Mouse (Mus musculus): ENCODE measurements at regions not wholly inside any gene's neighbourhood (a gene's known extent, or its start where the extent isn't known, plus 50 kb on each side); places are given as distances from the start of the nearest gene placed in this dataset.

DNA sequence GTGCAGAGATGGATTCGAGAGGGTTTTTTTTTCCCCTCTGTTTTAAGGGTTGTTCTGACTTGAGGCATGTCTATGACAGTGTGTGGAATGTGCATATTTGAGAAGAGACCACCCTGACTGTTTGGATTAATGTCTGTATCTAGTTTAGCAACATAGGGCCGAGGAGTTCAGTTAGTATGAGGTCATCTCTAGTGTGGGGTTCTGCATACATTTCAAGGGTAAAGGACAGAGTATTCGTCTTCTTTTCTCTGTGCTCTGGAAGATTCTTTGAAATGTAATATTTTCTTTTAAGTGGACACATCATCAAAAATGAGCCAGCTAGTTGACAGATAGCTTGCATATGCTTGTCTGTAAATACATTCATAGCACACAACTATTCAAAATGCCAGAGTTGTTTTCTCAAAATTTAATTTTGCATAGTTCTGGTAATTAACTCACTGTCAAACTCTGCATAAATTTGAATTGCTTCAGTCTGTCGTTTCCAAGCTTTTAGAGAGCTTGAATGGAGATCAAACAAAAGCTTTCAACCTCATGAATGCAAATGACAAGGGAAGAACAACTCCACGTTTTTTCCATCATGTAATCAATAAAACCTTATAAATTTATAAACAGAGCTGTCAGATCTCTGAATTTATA, 415.5 kb downstream of the Adamts20 start:
- no peak for DNase-seq (ENCODE audit: low spot score)

DNA sequence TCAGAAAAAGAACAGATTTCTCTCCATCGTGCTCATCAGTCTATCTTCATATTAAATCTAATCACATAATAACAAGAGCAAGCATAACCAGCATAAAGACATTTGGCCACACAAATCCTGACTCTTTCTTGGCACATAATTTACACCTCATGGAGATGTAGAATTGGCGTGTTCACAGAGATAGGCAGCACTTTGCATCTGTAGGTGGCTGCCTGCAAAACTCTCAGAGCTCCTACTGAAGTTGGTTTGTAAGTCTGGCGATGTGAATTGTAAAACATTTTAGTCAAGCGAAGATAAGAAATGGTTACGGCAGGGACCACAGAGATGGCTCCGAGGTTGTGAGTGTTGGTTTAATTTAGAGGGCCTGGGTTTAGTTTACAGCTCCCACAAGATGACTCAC, 419.0 kb downstream of the Adamts20 start:
- DNase-seq (ENCODE audit: low spot score), result no peak

DNA sequence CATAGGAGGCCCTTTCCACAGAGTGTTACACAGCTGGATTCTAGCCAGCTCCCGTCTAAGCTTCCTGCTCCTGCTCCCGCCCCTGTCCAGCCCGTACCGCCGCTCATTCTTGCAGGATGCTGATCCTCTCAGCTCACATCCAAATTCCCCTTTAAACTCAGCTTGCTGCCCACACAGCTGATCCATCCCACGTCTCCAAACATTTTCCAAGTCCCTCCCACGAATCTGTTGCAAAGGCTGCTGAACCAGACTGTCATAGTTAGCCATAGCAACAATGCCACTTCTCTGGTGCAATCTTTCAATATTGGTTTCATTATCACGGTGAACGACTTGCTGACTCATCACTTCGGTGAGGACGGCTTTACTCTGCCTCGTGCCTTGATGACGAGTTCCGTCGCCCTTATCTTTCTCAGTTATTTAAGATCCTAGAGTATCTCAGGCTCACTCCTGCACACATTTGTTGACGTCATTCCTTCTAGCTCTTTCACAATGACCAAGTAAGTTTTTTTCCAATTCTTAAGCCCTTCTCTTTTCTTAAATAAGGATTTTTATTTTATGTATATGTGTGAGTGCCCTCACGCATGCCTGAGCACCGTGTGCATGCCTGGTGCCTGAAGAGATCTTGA, 420.0 kb downstream of the Adamts20 start:
- peak; percentile 57 for DNase-seq (ENCODE audit: low spot score)

DNA sequence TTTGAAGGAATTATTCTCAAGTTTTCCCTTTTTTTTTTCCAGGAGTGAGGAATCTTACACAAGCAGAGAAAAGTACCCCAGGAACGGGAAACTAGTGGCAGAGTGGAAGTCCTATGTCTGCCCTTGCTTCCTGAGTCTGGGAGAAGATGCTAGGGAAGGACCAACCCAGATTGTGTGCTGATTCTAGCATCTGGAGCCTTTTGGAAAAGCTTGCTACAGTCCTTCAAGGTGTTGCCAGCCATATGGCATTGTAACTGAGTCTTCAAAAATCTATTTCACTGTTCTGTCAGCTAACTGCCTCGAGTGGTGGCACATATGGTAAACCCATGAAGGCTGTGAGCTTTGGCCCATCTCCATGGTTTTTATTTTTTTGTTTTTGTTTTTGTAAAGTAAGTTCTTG, 432.3 kb downstream of the Adamts20 start:
- peak; percentile 41 for DNase-seq (ENCODE audit: low spot score)

DNA sequence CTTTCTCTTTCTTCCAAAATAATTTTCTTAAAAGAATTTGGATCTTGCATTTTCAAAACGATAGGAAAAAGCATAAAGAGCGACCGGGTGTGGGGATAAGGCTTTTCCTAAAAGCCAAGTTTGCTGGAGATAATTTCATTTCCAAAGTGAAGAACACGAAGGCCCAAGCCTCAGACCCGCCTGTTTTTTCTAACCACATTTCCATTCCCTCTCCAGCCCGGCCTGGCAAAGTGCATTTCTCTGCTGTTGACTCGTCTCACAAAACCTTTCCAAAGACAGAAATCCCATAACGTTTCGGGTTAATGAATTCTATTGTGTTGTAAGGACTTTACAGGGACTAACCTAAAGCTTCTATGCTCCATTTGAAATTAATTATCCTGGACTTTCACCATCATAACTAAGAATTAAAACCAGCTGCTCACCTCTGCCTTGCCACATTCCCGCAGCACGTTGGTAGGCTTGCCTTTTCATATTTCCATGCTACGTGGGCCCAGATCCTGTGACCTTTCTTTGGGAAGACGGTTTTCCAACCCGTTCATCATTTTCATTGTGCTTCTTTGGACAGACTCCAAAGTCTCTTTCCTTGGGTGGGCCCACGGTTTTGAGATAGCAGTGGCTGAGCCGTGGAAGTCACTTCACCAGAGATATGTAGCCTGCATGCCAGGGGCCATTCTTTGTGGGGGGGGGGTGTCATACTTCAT, 430.5 kb upstream of the Prickle1 start:
- no peak for DNase-seq (ENCODE audit: low spot score)

DNA sequence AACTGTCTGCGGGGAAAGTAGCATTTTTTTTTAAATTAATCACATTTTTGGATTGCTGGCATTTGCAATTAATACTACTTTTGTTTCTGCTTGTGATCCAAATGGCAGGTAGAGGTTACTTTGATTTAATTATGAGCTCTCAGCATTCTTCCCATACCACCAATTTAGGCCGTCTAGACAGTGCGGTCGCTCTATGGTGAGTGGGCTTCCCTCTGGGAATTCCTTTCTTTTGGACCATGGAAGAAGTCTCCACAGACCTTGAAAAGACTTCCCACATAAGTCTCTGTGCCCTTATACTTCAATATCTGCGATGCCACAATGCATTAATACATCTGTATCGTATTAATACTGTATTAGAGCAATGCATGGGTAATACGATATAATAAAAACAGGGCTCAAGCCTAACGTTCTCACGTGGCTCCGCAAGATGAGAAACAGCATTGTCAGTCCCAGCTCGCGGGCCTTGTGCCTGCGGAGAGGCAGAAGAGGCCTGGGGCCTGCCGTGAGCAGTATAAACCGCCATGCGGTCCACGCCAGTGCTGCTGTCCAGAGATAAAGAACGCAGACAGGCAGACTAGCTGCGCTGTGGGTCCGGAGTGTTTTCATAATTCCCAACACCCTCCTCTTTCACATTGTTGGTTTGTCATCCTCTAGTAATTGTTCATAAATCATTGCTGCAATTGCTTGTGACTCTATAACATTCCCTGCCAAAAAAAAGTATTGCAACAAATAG, 429.7 kb upstream of the Prickle1 start:
- no peak for DNase-seq (ENCODE audit: low spot score)

DNA sequence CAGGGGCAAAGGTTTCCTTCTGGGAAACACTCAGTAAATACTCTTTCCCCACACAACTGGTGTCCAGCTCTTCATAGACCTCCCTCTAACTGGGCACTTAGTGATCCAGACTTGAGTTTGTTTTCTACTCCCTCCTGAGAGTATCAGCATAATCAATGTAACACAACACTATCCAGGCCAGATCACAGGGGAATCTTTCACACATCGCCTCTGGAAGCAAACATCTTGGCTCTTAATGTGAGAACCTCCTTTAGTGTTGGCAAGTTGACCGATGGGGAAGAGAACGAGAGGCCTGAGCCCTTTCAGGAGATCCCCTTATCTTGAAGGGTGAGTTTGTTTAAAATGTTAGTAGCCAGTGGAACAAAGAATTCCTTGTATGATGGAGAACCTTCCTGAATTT, 429.1 kb upstream of the Prickle1 start:
- DNase-seq (ENCODE audit: low spot score), result no peak

DNA sequence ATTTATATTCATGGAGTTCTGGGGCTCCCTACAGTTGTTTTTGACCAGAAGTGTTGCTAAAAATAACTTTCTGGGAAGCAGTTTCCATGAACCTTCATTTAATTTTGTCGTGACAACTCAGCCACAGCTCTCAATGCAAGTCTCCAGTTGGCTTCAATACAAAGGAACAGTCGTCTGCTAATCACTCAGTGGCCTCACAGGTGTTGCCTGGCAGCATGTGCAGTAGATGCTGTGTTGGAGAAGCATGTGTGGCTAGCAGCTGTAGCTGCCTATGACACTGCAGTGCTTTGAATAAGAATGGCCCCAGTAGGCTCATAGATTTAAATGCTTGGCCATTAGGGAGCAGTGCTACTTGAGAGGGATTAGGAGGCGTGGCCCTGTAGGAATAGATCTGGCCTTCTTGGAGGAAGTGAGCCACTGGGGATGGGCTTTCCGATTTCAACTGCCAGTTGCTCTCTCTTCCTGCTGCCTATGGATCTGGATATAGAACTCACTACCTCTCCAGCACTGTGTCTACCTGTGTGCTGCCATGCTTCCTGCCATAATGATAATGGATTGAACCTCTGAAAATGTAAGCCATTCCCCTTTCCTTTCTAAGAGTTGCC, 428.5 kb upstream of the Prickle1 start:
- DNase-seq (ENCODE audit: low spot score), result no peak

DNA sequence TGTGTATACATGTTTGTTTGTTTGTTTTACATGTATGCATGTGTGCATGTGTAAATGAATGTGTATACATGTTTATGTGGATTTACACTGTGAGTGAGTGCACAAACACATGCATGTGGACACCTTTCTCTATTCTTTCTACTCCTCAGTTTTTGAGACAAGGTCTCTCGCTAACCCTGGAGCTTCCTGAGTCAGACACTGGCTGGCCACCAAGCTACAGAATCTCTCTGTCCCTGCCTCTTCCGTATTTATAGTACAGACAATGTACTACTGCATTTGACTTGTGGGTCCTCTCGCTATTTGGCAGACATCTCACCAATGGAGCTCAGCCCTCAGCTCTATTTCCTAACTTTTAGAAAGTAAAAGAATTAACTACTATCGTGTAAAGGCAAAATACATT, 427.8 kb upstream of the Prickle1 start:
- DNase-seq (ENCODE audit: low spot score), result no peak

DNA sequence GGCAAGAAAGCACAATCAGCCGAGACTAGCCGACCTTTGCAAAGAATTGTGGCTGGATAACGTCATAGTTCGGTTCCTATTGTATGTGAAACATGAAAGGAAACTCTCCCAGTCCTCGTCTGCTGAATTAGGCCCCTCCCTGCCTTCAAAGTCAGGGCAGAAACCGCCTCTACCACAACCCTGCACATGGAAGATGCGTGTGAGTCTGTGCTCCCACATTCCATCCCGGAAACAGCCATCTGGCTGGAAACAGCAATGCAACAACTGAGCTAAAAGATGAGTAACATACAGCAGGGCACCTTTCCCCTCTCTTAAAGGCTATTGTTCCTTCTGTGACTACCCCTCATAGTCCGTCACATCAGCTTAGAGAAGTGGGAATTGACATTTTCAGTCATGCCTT, 422.1 kb upstream of the Prickle1 start:
- peak; percentile 38 for DNase-seq (ENCODE audit: low spot score)

DNA sequence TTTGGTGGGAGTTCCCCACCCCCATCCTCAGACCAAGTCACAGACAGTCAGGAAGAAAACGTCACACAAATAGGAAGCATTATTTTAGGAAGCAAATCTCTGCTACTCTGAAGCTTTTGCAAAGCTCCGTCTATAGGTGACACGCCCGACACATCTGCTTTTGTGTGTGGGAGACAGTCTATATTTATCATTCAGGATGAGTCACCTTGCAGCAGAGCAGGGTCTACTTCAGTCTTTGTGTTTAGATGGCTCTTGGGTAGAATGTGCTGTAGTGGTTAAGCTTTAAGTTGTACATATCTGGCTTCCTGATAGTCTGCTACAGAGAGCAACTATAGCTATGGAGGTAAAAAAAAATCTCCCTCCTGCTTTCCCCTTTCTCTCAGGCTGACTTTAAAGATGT, 415.8 kb upstream of the Prickle1 start:
- no peak for DNase-seq (ENCODE audit: low spot score)

DNA sequence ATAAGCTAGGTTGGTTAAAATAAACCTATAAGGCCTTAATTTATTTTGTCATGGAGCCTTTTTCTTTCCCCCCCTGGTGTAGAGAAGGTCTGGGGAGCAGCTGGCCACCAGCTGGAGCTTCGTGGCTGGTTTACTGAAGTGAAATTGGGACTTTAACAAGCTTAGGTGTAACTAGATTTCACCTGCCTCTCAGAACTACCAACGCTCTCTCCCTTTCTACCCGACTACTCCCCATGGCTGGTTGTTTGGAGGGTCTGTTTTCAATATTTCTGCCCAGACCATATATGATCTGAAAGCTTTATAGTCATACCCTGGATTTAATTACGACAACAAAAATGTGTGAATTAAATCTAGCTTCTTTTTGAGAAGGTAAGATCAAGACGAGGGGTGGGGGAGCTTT, 410.4 kb upstream of the Prickle1 start:
- no peak for DNase-seq (ENCODE audit: low spot score)

DNA sequence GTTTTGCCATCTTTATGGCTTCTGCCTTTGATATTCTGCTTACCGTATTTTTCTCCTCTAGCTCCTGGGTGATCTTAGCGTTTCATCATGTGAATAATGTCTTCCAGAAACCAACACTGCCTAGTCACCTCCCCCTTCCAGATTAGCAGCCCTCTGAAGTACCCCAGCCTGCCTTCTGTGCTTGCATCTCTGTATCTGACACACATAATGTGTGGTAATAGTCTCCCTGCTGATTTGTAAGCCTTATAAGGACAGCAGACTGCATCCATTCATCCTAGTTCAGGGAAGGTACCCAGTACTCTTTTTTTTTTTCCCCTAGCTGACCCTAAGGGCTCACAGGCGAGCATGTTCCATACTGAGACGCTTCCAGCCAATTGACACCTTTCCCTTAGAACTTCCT, 409.2 kb upstream of the Prickle1 start:
- DNase-seq (ENCODE audit: low spot score), result no peak

DNA sequence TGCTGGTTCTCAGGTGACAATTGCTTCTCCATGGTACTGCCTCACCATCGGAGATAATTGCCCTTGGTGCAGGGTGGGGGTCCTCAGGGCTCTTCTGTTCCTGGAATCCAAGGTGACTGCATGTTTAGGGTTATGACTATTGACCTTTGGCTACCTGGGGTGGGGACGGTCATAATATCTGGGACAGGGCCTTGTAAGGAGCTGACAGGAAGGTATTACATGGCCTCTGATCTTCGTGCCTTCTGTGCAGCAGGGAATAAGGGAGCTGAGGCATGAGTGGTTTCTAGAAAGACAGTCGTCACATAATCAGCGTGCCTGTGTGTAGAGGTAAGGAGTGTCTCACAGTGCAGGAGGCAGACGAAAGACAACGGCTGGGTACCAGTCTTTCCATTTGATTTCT, 407.5 kb upstream of the Prickle1 start:
- no peak for DNase-seq (ENCODE audit: low spot score)

DNA sequence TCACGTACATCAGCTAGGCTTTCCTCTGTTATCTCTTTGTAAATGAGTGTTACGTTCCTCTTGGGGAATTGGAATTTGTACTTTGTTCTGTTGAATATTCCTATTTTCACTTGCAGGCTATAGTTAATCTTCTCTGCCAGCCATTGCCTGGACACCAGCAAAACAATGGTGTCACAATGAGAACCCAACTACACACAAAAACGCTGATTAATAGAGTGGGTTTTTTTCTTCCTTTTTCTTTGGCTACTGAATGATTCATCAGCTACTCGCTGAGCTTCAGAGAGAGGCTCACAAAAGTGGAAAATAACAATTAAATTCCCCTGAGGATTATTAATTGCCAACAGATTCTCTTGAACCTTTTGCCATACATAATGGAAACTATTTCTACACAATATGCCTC, 398.9 kb upstream of the Prickle1 start:
- no peak for DNase-seq (ENCODE audit: low spot score)

DNA sequence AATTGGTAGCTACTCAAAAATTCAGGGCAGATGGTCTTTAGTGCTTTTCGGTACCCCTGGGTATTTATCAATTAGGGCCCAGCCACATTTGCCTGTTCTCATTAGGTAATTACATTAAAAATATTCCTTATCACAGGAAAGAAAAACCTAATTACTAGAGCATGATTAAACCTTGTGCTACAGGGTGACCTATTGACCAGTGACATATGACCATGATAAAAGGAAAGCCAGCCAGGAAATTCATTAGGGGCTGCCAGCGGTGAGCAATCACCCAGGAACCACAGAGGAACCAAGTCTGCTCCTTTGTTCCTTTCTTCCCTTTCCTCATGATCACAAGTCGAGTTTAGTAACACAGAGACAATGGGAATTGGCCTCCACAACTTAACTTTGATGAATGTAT, 394.4 kb upstream of the Prickle1 start:
- no peak for DNase-seq (ENCODE audit: low spot score)

DNA sequence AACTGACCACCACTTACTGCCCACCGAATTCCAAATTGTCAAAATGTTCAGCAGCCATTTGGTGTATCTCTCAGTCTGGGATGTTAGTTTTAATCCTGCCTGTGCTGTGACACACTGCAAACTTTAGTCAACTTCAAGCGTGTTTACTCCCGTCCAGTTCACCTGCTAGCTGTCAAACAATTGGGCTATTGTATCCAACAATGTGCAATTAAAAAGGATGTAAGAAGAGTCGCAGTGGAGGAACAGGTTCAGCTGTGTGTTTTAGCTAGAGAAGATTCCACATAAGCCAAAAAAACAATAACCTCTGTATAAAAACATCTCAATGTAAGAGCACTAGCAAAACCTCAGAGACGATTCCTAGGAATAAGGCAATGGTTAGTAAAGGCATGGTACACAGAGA, 392.7 kb upstream of the Prickle1 start:
- DNase-seq (ENCODE audit: low spot score), result no peak

DNA sequence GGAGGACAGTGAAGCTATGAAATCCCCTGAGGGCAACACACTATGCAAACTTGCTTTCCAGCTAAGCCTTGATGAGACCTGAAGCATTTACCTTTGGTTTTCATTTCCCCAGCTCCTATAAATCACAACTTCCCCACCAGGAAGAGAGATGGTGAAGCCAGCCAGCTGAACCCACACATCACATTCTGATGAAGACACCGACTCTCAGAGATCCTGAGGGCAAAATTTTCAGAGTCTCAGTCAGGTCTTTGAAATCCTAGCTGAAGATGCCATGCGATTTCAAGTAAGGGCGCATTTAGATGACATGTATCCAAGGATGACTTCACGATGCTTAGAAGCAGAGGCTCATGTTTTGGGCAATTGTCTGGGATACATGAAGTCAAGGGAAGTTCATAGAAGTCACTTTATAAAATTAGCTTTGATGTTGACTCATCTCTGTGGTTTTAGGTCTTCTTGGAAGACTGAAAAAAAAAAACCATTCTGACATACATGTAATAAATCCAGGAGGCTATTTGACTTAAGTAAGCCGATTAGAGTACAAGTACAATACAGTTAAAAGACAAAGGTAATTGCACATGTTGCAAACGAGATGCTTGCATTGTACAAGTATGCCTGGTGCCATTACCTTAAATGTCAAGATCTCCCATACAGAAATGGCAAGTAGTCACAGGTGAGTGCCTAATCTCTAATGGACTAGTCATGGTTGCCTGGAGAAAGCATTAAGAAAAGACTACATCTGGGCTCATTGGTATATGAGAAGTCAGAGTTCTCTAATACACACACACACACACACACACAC, 391.1 kb upstream of the Prickle1 start:
- no peak for DNase-seq (ENCODE audit: low spot score)

DNA sequence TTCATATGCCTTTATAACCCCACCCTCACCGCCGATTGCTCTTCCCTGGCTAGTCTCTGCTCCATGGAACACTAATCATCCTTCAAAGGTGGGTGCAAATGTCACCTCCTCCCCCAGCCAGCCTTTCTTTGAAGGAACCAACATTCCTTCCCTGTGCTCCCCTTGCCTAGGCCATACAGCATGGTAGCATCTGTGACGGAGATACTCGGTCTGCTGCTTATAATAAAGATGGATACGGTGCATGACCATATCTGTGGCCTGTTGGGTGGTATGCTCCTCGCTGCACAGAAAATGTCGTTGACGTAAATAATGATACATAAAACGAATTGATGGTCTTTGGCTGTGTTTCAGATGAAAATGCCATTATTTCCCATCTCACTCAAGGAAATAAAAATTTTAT, 386.4 kb upstream of the Prickle1 start:
- DNase-seq (ENCODE audit: low spot score), result no peak

DNA sequence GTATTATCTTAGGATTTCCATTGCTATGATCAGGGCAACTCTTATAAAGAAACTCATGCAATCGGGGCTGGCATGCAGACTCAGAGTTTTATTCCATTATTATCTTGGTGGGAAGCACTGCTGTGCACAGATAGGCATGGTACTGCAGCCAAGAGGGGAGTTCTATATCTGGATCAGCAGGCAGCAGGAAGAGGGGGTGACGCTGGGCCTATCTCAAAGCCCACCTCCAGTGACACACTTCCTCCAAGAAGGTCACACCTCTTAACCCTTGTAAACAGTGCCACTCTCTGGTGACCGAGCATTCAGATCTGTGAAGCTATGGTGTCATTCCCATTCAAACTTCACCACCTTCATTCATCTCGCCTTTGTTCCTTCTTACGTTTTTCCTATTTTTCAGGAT, 381.8 kb upstream of the Prickle1 start:
- DNase-seq (ENCODE audit: low spot score), result peak; percentile 35

DNA sequence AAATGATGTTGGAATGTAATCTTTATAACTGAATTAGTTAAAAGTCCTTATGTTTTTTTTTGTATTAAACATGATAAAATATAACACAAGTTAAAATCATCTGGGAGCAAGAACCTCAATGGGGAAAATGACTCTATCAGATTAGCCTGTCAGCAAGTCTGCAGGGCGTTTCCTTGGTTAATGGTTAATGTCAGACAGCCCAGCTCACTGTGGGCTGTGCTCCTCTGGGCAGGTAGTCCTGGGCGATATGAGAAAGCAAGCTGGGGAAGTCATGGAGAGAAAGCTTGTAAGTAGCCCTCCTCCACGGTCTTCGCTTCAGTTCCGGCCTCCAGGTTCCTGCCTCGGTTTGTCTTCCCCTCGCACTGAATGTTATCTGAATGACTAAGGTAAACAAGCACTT, 379.0 kb upstream of the Prickle1 start:
- DNase-seq (ENCODE audit: low spot score), result no peak

DNA sequence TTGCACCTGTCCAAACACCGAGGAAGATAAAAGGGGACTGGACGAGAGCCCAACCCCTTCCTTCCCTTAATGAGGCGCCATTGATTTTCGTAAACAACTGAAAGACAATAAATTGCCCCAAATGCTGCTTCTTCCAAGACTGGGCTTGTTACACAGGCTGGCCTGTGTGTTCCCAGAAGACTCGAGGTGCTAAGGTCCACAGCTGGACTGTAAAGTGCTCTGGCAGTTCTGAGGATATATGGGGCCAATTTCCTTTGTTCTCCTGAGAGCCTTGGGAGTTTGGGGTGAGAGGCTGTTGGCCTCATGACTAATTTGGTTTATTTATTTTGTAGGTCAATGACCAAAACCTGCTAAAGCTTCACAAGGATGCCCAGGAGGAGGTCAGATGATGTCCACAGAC, 377.3 kb upstream of the Prickle1 start:
- DNase-seq (ENCODE audit: low spot score), result no peak

Measured in layer of hippocampus, adult 11-12 months (tissue).